Mouse (Mus musculus) G1E (cell line): ENCODE measurements around the gene Gcgr.

ENCODE experiments used
- CTCF ChIP-seq: IDR thresholded peaks from 2 replicates; pipeline ENCODE4 v1.5.1; 2012; ENCODE audit warnings: low read depth, low read length, inconsistent platforms, mixed read lengths
- TAL1 ChIP-seq: conservative IDR thresholded peaks from 2 replicates; pipeline ENCODE4 v1.6.1; 2012; ENCODE audit warnings: low read depth, low read length, inconsistent platforms, mixed read lengths

GRCm38 (mm10) chr11:120505661-120506060 lies 24.8 kb upstream of the Gcgr start:
- TF ChIP-seq TAL1 = no peak
- no peak for TF ChIP-seq CTCF
